ENCODE assay signal across 8 mouse cellular contexts in the genomic region with DNA sequence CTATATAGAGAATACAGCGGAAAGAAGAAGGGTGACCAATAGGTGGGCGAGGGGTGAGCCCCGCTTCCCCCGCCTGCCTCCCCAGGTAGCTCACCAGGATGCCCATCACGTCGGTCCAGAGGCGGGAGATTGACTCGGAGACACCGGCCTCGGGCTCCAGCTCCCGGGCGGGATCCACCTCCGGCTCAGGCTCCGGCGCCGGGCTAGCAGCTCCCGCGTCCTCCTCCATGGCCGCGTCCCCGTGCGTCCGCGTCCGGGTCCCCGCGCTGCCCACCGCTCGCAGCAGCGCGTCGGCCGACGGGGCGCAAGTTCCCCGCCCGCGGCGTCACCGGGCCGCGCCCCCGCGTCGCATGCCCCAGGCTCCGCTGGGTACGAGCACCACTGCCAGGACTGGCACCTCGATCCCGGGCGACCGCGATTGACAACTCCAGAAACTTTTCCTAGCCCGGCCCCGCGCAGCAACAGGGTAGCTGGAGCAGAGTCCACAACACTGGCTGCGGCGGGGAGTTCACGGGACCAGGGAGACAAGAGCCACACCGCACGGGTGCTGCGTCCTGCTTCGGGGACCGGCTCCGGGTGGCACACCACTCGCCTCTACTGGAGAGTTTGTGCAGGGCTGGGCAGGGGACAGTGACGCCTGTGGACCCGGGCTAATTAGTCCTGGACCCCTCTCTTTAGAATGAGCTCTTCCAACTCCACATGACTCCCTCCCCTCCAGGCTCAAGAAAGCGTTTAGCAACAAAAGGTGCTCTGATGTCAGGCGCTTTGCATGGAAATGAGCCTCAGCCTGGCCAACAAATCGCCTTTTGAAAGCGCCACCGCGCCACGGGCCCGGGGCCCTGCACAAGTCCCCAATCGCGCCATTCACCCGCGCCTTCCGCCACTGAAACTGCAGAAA. TPM values are rescaled to one million over a fixed set of nuclear protein-coding genes. Genes with fewer than 3 reads are reported as not detected.
A peak's percentile ranks its signal among the peaks of the same experiment; 100 is the strongest.
DNase-seq lines count a peak whose midpoint lies in the region; ATAC-seq and TF ChIP-seq lines count a peak whose summit lies in the region.

Gene Sash1, minus strand, starts transcription at position 441 of the 898 bp plus-strand sequence.

- ATAC-seq in neural tube, embryonic 14.5 days (ENCODE audit: low read depth), result peak; percentile 93

- H3K4me3 ChIP-seq in layer of hippocampus, adult 2 months, result peak within 1 kb of the TSS; percentile 60
- peak within 1 kb of the TSS; percentile 64 for H3K4me3 ChIP-seq in neural tube, embryonic 14.5 days (ENCODE audit: low read depth, low read length)

- DNase-seq in ES-CJ7 (ENCODE audit: low read depth, low spot score), result peak; percentile 96
- peak; percentile 31 to 39 for DNase-seq in cerebellum, adult 18-20 months
- peak; percentile 93 for DNase-seq in forelimb bud, embryonic 11.5 days (ENCODE audit: low read depth, low spot score)
- DNase-seq in heart, postnatal 36 days, result peak; percentile 87 to 92
- peak; percentile 65 to 73 for DNase-seq in layer of hippocampus, adult 2 months (ENCODE audit: low spot score in 2 of 2)
- peak; percentile 92 to 94 for DNase-seq in lung, adult 18-20 months
- DNase-seq in testis, postnatal 10 days (ENCODE audit: low spot score), result peak; percentile 86

- peak within 1 kb of the TSS; percentile 61 for H3K9ac ChIP-seq in neural tube, embryonic 14.5 days (replicated peaks; ENCODE audit: low read depth, low read length)

- H3K36me3 ChIP-seq in neural tube, embryonic 14.5 days (ENCODE audit: control insufficient read depth, insufficient read depth, low read length), result no peaks in the 10 kb centered on the region

- H3K27ac ChIP-seq in layer of hippocampus, adult 2 months, result peak within 1 kb of the TSS; percentile 97
- peak within 1 kb of the TSS; percentile 80 for H3K27ac ChIP-seq in neural tube, embryonic 14.5 days (ENCODE audit: low read depth, low read length)

- H3K9me3 ChIP-seq in neural tube, embryonic 14.5 days (ENCODE audit: control insufficient read depth, low read length), result no peaks in the 10 kb centered on the region

- H3K4me2 ChIP-seq in neural tube, embryonic 14.5 days (ENCODE audit: low read depth, low read length), result peak within 1 kb of the TSS; percentile 93

- TF ChIP-seq CTCF in layer of hippocampus, adult 2 months (conservative IDR thresholded peaks at IDR 0.05), result no peak; the same call in 1 of the 2 replicates

- H3K4me1 ChIP-seq in neural tube, embryonic 14.5 days (ENCODE audit: control insufficient read depth, insufficient read depth, low read length), result no peaks in the 10 kb centered on the region

- intact Hi-C loops in heart, postnatal 36 days (cut with DNase I), result loop anchor here (2.0 to 10.0 kb wide), 2 partner anchors 51 to 93 kb away; no protein-coding TSS in a partner anchor

- no peaks in the 10 kb centered on the region; the same call in 1 of the 2 replicates for H3K27me3 ChIP-seq in neural tube, embryonic 14.5 days (ENCODE audit: control insufficient read depth, insufficient read depth, low read length)

- under 1% methylated on average over 80 of the region's 80 CpGs for WGBS in neural tube, embryonic 14.5 days

RNA-seq across cellular contexts. Expression of gene Sash1, which starts in this region (rescaled TPM):
- total RNA-seq in heart, postnatal 36 days (2021), result 10 to 100 TPM; 26.6 to 29.8 TPM
- 10 to 100 TPM; 75.7 to 86.0 TPM for total RNA-seq in layer of hippocampus, adult 2 months (2021)
- 2.2 and 5.1 TPM in 2 replicates for polyA plus RNA-seq in neural tube, embryonic 14.5 days (2014; fragmentation: Nextera tagmentation; extraction: Ambion mirVana)

Comparison
In these comparisons a context has a peak if more than half of its experiments do, and no peak if none do; other contexts are left out.
1. Peak in every context shown above with its lines: DNase-seq, ATAC-seq, H3K4me3 ChIP-seq and H3K27ac ChIP-seq.
2. DNase-seq: peak in every context shown above with its lines; median percentile 96 in ES-CJ7; 93 in forelimb bud, embryonic 11.5 days; 93 in lung, adult 18-20 months; 90 in heart, postnatal 36 days; 86 in testis, postnatal 10 days; 69 in layer of hippocampus, adult 2 months; 35 in cerebellum, adult 18-20 months.